Mouse (Mus musculus): ENCODE data around the gene Olfr986. TPM values are rescaled to one million over a fixed set of nuclear protein-coding genes. Genes with fewer than 3 reads are reported as not detected.

Gene Olfr986
- polyA plus RNA-seq, 1 experiment from 2014 or later, result not detected

DNA sequence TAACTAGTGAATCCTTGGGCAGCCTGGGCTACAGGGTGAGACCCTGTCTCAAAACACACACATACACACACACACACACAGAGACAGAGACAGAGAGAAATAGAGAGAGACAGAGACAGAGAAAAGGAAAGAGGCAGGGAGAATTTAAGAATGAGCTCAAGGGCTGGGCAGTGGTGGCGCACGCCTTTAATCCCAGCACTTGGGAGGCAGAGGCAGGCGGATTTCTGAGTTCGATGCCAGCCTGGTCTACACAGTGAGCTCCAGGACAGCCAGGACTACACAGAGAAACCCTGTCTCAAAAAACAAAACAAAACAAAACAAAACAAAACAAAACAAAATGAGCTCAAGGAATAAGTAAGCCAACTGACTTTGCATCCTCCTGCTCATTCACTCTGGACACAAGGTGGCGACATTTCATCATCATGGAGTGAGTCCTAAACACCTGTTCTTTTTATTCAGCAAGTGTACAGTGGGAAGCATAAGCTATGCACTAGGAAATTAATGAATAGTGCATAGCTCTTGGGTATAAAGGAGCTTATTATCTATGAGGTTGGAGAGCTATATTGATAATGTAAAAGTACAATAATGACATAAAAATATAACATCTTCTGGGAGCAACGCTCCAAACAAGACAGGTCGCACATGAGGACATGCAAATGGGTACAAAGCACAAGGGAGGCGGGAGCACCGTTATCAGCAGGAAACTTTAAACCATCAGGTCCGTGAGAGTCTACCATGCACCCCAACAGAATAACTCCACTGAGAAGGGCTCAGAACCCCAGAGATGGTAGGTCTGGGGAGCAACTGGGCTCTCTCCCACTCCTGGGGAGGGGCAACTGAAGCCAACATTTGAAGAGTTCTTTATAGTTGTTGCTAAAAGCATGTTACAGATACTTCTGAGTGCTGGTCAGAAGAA is 47.4 kb downstream of the Olfr986 start:
- Histone ChIP-seq H3K9ac (replicated peaks; ENCODE audit: low read depth, low read length) (no peak overlapping the region), H3K4me1 (ENCODE audit: control insufficient read depth, insufficient read depth, low read length) (no peaks in the 10 kb centered on the region), H3K4me2 (replicated peaks; ENCODE audit: low read depth, low read length) (no peak overlapping the region), H3K27ac (ENCODE audit: low read length) (no peak overlapping the region), H3K36me3 (ENCODE audit: control insufficient read depth, insufficient read depth, low read length) (no peaks in the 10 kb centered on the region), H3K9me3 (ENCODE audit: control insufficient read depth, low read depth, low read length) (no peaks in the 10 kb centered on the region), H3K27me3 (ENCODE audit: control insufficient read depth, insufficient read depth, low read length) (no peaks in the 10 kb centered on the region), H3K4me3 (ENCODE audit: low read depth, low read length) (no peak overlapping the region)
- 69% methylated on average over 10 of the region's 10 CpGs for WGBS
- peak; percentile 71; the same call in 1 of the 2 replicates for ATAC-seq (ENCODE audit: insufficient number of reproducible peaks, insufficient read depth, low FRiP score, low read depth)

- WGBS, result 66% methylated on average over 6 of the region's 6 CpGs
- Histone ChIP-seq H3K4me2 (replicated peaks; ENCODE audit: low read depth, low read length) (no peak overlapping the region), H3K36me3 (ENCODE audit: control insufficient read depth, insufficient read depth, low read length) (no peaks in the 10 kb centered on the region)
Measured at GRCm38 (mm10) chr9:40228804-40229331, 48.1 kb downstream of the Olfr986 start.

DNA sequence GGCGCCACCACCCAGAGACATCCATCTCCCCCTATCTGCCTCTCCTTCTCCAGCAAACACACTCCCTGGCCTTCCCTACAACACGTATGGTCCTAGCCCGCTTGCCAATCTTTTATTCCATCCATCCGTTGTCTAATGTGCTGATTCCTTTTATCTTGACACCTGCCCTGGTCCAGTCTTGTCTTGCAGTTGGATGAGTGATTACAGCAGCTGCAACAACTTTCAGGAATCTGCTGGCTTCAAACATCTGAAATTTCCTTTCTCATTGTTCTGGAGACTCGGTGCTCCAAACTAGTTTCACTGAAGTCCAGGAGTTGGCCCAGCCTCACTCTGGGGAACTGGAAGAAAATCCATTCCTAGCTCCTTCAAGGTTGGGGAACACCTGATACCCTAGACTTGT is 48.8 kb downstream of the Olfr986 start:
- Histone ChIP-seq H3K27ac (ENCODE audit: low read length) (no peak overlapping the region), H3K4me1 (ENCODE audit: control insufficient read depth, insufficient read depth, low read length) (no peaks in the 10 kb centered on the region), H3K4me2 (replicated peaks; ENCODE audit: low read depth, low read length) (no peak overlapping the region), H3K36me3 (ENCODE audit: control insufficient read depth, insufficient read depth, low read length) (no peaks in the 10 kb centered on the region), H3K4me3 (ENCODE audit: low read depth, low read length) (no peak overlapping the region), H3K9me3 (ENCODE audit: control insufficient read depth, low read depth, low read length) (no peaks in the 10 kb centered on the region), H3K9ac (replicated peaks; ENCODE audit: low read depth, low read length) (no peak overlapping the region), H3K27me3 (ENCODE audit: control insufficient read depth, insufficient read depth, low read length) (no peaks in the 10 kb centered on the region)
- 54% methylated on average over 5 of the region's 5 CpGs for WGBS
- no peak for ATAC-seq (ENCODE audit: insufficient number of reproducible peaks, insufficient read depth, low FRiP score, low read depth)

More at GRCm38 (mm10) chr9:40228804-40229331, 48.1 kb downstream of the Olfr986 start:
- no peak for ATAC-seq (ENCODE audit: insufficient number of reproducible peaks, insufficient read depth, low FRiP score, low read depth)
- Histone ChIP-seq H3K27me3 (ENCODE audit: control insufficient read depth, insufficient read depth, low read length) (no peaks in the 10 kb centered on the region), H3K4me1 (ENCODE audit: control insufficient read depth, insufficient read depth, low read length) (no peaks in the 10 kb centered on the region), H3K4me3 (ENCODE audit: low read depth, low read length) (no peak overlapping the region), H3K27ac (ENCODE audit: low read length) (no peak overlapping the region), H3K9me3 (ENCODE audit: control insufficient read depth, low read depth, low read length) (no peaks in the 10 kb centered on the region), H3K9ac (replicated peaks; ENCODE audit: low read depth, low read length) (no peak overlapping the region)

GRCm38 (mm10) chr9:40231019-40231418 is 50.3 kb downstream of the Olfr986 start:
- no peaks in the 10 kb centered on the region for H3K36me3 ChIP-seq (ENCODE audit: control insufficient read depth, insufficient read depth, low read length)
- no peak overlapping the region for H3K4me3 ChIP-seq (ENCODE audit: low read depth, low read length)
- no peak overlapping the region for H3K27ac ChIP-seq (ENCODE audit: low read length)
- H3K4me2 ChIP-seq (replicated peaks; ENCODE audit: low read depth, low read length), result no peak overlapping the region
- no peaks in the 10 kb centered on the region for H3K27me3 ChIP-seq (ENCODE audit: control insufficient read depth, insufficient read depth, low read length)
- no peaks in the 10 kb centered on the region for H3K4me1 ChIP-seq (ENCODE audit: control insufficient read depth, insufficient read depth, low read length)
- no peak for ATAC-seq (ENCODE audit: insufficient number of reproducible peaks, insufficient read depth, low FRiP score, low read depth)
- H3K9ac ChIP-seq (replicated peaks; ENCODE audit: low read depth, low read length), result no peak overlapping the region
- no peaks in the 10 kb centered on the region for H3K9me3 ChIP-seq (ENCODE audit: control insufficient read depth, low read depth, low read length)
- WGBS, result 76% methylated on average over 3 of the region's 3 CpGs

DNA sequence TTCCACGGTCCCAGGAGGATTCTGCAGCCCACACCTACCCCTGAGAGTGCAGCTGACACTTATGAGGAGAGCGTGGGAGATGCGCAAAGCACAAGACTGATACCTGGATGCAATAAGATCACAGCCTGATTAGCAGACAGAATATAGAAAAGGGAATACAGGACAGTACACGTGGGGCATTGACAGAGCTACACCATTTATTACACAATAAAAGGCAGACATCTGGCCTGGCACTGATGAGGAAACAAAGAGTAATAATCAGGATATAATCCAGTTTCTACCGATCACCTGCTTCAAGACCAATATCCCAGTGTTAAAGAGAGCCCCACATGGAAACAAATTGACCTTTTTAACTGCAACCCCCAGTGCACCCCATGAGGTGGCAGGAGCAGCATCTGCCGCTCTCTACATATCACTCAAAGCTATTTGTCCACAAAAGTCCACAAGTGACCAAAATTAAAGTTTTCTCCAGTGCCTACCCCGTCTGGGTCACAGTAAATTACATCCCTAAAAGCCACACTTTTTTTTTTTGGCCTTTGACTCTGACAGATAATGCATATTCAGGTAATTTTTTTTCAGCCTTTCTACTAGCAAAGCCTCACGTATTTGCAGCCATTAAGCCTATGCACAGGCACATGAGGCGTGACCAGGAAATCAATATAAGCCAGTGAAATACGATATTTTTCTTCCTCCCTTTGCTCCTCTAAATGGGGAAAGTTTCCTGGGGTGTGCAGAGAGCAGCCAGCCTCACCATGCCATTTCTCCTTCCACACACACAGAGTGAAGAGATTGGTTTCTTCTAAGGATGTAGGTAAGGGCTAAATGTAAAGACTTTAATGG is 53.7 kb downstream of the Olfr986 start:
- Histone ChIP-seq H3K9ac (replicated peaks; ENCODE audit: low read depth, low read length) (no peak overlapping the region), H3K4me1 (ENCODE audit: control insufficient read depth, insufficient read depth, low read length) (no peaks in the 10 kb centered on the region), H3K4me3 (ENCODE audit: low read depth, low read length) (no peak overlapping the region), H3K27ac (ENCODE audit: low read length) (no peak overlapping the region), H3K9me3 (ENCODE audit: control insufficient read depth, low read depth, low read length) (no peaks in the 10 kb centered on the region), H3K4me2 (replicated peaks; ENCODE audit: low read depth, low read length) (no peak overlapping the region), H3K36me3 (ENCODE audit: control insufficient read depth, insufficient read depth, low read length) (no peaks in the 10 kb centered on the region), H3K27me3 (ENCODE audit: control insufficient read depth, insufficient read depth, low read length) (no peaks in the 10 kb centered on the region)
- WGBS, result 54% methylated on average over 10 of the region's 10 CpGs
- no peak for ATAC-seq (ENCODE audit: insufficient number of reproducible peaks, insufficient read depth, low FRiP score, low read depth)

- Histone ChIP-seq H3K36me3 (ENCODE audit: control insufficient read depth, insufficient read depth, low read length) (no peaks in the 10 kb centered on the region), H3K4me3 (ENCODE audit: low read depth, low read length) (no peak overlapping the region), H3K27me3 (ENCODE audit: control insufficient read depth, insufficient read depth, low read length) (no peaks in the 10 kb centered on the region), H3K9ac (replicated peaks; ENCODE audit: low read depth, low read length) (no peak overlapping the region), H3K4me2 (replicated peaks; ENCODE audit: low read depth, low read length) (no peak overlapping the region), H3K4me1 (ENCODE audit: control insufficient read depth, insufficient read depth, low read length) (no peaks in the 10 kb centered on the region), H3K9me3 (ENCODE audit: control insufficient read depth, low read depth, low read length) (no peaks in the 10 kb centered on the region), H3K27ac (ENCODE audit: low read length) (no peak overlapping the region)
- ATAC-seq (ENCODE audit: insufficient number of reproducible peaks, insufficient read depth, low FRiP score, low read depth), result no peak
- WGBS, result 79% methylated on average over 7 of the region's 7 CpGs
Measured at GRCm38 (mm10) chr9:40235220-40235619, 54.5 kb downstream of the Olfr986 start.

Other genes starting within 250 kb of the Olfr986 start
- gene Olfr974, start 243.4 kb upstream of the Olfr986 start, polyA plus RNA-seq (2014; fragmentation: Nextera tagmentation; extraction: Ambion mirVana), result not detected in 2 replicates
- gene Olfr975, start 228.9 kb upstream of the Olfr986 start, polyA plus RNA-seq (2014; fragmentation: Nextera tagmentation; extraction: Ambion mirVana), result 0.09 TPM in 1 of 2 replicates, not detected in the other
- gene Olfr976, start 219.8 kb upstream of the Olfr986 start, polyA plus RNA-seq (2014; fragmentation: Nextera tagmentation; extraction: Ambion mirVana), result not detected in 2 replicates
- not detected in 2 replicates for gene Olfr978, start 188.8 kb upstream of the Olfr986 start, polyA plus RNA-seq (2014; fragmentation: Nextera tagmentation; extraction: Ambion mirVana)
- gene Olfr979, start 177.5 kb upstream of the Olfr986 start, polyA plus RNA-seq (2014; fragmentation: Nextera tagmentation; extraction: Ambion mirVana), result not detected in 2 replicates
- gene Olfr980, start 171.3 kb upstream of the Olfr986 start, polyA plus RNA-seq (2014; fragmentation: Nextera tagmentation; extraction: Ambion mirVana), result not detected in 2 replicates
- gene Olfr981, start 159.5 kb upstream of the Olfr986 start, polyA plus RNA-seq (2014; fragmentation: Nextera tagmentation; extraction: Ambion mirVana), result not detected in 2 replicates
- gene Olfr982, start 107.1 kb upstream of the Olfr986 start, polyA plus RNA-seq (2014; fragmentation: Nextera tagmentation; extraction: Ambion mirVana), result not detected in 2 replicates
- gene Olfr983, start 87.3 kb upstream of the Olfr986 start, polyA plus RNA-seq (2014; fragmentation: Nextera tagmentation; extraction: Ambion mirVana), result not detected in 2 replicates
- not detected in 2 replicates for gene Olfr984, start 66.7 kb upstream of the Olfr986 start, polyA plus RNA-seq (2014; fragmentation: Nextera tagmentation; extraction: Ambion mirVana)
- gene Olfr985, start 50.7 kb upstream of the Olfr986 start, polyA plus RNA-seq (2014; fragmentation: Nextera tagmentation; extraction: Ambion mirVana), result not detected in 2 replicates
- not detected in 2 replicates for gene Tmem225, start 32.8 kb upstream of the Olfr986 start, polyA plus RNA-seq (2014; fragmentation: Nextera tagmentation; extraction: Ambion mirVana)
- 6.2 and 6.6 TPM in 2 replicates for gene Zfp202, start 11.4 kb downstream of the Olfr986 start, polyA plus RNA-seq (2014; fragmentation: Nextera tagmentation; extraction: Ambion mirVana)
- 7.9 and 8.0 TPM in 2 replicates for gene Scn3b, start 88.3 kb downstream of the Olfr986 start, polyA plus RNA-seq (2014; fragmentation: Nextera tagmentation; extraction: Ambion mirVana)